Mouse (Mus musculus): ENCODE data around the gene Arpin. TPM values are rescaled to one million over a fixed set of nuclear protein-coding genes. Genes with fewer than 3 reads are reported as not detected.

The Arpin gene
- total RNA-seq, 2 experiments from 2014 or later = 9.8 to 11.7 TPM

- intact Hi-C loops (cut with DNase I) = no loop called here
- TF ChIP-seq CTCF (IDR thresholded peaks at IDR 0.05) = no peak
- H3K27ac ChIP-seq = no peak overlapping the region
- H3K4me3 ChIP-seq = no peak overlapping the region
- DNase-seq (ENCODE audit: extremely low spot score in 1 of 2, low spot score in 2 of 2) = no peak
These were observed 44.5 kb downstream of the Arpin start for GRCm38 (mm10) chr7:79890436-79891221.

GRCm38 (mm10) chr7:79888603-79889002, 46.6 kb downstream of the Arpin start:
- no peak for TF ChIP-seq CTCF (IDR thresholded peaks at IDR 0.05)
- intact Hi-C loops (cut with DNase I) = no loop called here
- Histone ChIP-seq H3K27ac (no peak overlapping the region), H3K4me3 (no peak overlapping the region)
- no peak for DNase-seq (ENCODE audit: extremely low spot score in 1 of 2, low spot score in 2 of 2)

- intact Hi-C loops (cut with DNase I) = no loop called here
- no peak overlapping the region for H3K4me3 ChIP-seq
- no peak for DNase-seq (ENCODE audit: extremely low spot score in 1 of 2, low spot score in 2 of 2)
- TF ChIP-seq CTCF (IDR thresholded peaks at IDR 0.05) = no peak
- no peak overlapping the region for H3K27ac ChIP-seq
These were observed 51.4 kb downstream of the Arpin start for GRCm38 (mm10) chr7:79883613-79884334.

- DNase-seq (ENCODE audit: extremely low spot score in 1 of 2, low spot score in 2 of 2) = no peak
- H3K4me3 ChIP-seq = no peak overlapping the region
- intact Hi-C loops (cut with DNase I) = no loop called here
- TF ChIP-seq CTCF (IDR thresholded peaks at IDR 0.05) = no peak
- no peak overlapping the region for H3K27ac ChIP-seq
These were observed 53.3 kb downstream of the Arpin start for GRCm38 (mm10) chr7:79881901-79882300.

GRCm38 (mm10) chr7:79880998-79881397, 54.2 kb downstream of the Arpin start:
- H3K4me3 ChIP-seq = no peak overlapping the region
- no peak overlapping the region for H3K27ac ChIP-seq
- intact Hi-C loops (cut with DNase I) = no loop called here
- no peak for DNase-seq (ENCODE audit: extremely low spot score in 1 of 2, low spot score in 2 of 2)
- no peak for TF ChIP-seq CTCF (IDR thresholded peaks at IDR 0.05)

- intact Hi-C loops (cut with DNase I) = no loop called here
- no peak for DNase-seq (ENCODE audit: extremely low spot score in 1 of 2, low spot score in 2 of 2)
- TF ChIP-seq CTCF (IDR thresholded peaks at IDR 0.05) = no peak
These were observed 55.1 kb downstream of the Arpin start for GRCm38 (mm10) chr7:79880033-79880432.

GRCm38 (mm10) chr7:79878455-79879025, 56.6 kb downstream of the Arpin start:
- TF ChIP-seq CTCF (IDR thresholded peaks at IDR 0.05) = no peak
- no peak overlapping the region for H3K27ac ChIP-seq
- intact Hi-C loops (cut with DNase I) = no loop called here
- no peak for DNase-seq (ENCODE audit: extremely low spot score in 1 of 2, low spot score in 2 of 2)
- H3K4me3 ChIP-seq = no peak overlapping the region

More at GRCm38 (mm10) chr7:79880033-79880432, 55.1 kb downstream of the Arpin start:
- H3K27ac ChIP-seq = no peak overlapping the region
- no peak overlapping the region for H3K4me3 ChIP-seq

Small RNA genes within 50 kb of the gene (microRNA-seq; reads per million reads assigned to microRNA genes)
- 0 reads per million in 2 experiments for gene Gm24541

Other genes starting within 250 kb of the Arpin start
- 1 to 10 TPM; 1.4 to 1.7 TPM for gene Kif7, start 219.6 kb downstream of the Arpin start, total RNA-seq (2021)
- not detected for gene Plin1, start 202.5 kb downstream of the Arpin start, total RNA-seq (2021)
- 10 to 100 TPM; 10.1 to 11.5 TPM for gene Pex11a, start 192.2 kb downstream of the Arpin start, total RNA-seq (2021)
- gene Wdr93, start 192.2 kb downstream of the Arpin start, total RNA-seq (2021) = under 1 TPM in 1 of 2 experiments, not detected in 1; 0.35 TPM
- gene Mesp1, start 141.6 kb downstream of the Arpin start, total RNA-seq (2021) = under 1 TPM in 1 of 2 experiments, not detected in 1; 0.27 TPM
- 1 to 10 TPM in 1 of 2 experiments, under 1 TPM in 1; 0.87 to 1.8 TPM for gene Mesp2, start 124.6 kb downstream of the Arpin start, total RNA-seq (2021)
- 1 to 10 TPM; 2.9 to 7.0 TPM for gene Anpep, start 74.3 kb downstream of the Arpin start, total RNA-seq (2021)
- 10 to 100 TPM; 37.5 to 46.0 TPM for gene Ap3s2, start 14.7 kb downstream of the Arpin start, total RNA-seq (2021)
- gene Zfp710, start 89.5 kb upstream of the Arpin start, total RNA-seq (2021) = 10 to 100 TPM; 18.9 to 21.7 TPM
- 10 to 100 TPM; 53.9 to 67.1 TPM for gene Idh2, start 180.0 kb upstream of the Arpin start, total RNA-seq (2021)